Mouse (Mus musculus) ES-E14 (cell line): ENCODE data around the gene Nphp1.

Experiments
- MAFK ChIP-seq: IDR thresholded peaks from 2 replicates; pipeline ENCODE4 v1.6.1; 2014; ENCODE audit warnings: mild to moderate bottlenecking, low read depth, low read length, inconsistent platforms; ENCODE audit not compliant: insufficient read depth
- ZC3H11A ChIP-seq: IDR thresholded peaks from 2 replicates; pipeline ENCODE4 v1.6.1; 2012; ENCODE audit warnings: low read depth, mild to moderate bottlenecking, inconsistent platforms, low read length, borderline replicate concordance

- TF ChIP-seq MAFK (no peak), ZC3H11A (no peak)
Measured at GRCm38 (mm10) chr2:127718839-127719468, 69.7 kb downstream of the Nphp1 start.
